Mouse (Mus musculus) liver, postnatal 0 days (tissue): Measurements from ENCODE around the gene Mad1l1.

Experiments used
- CTCF ChIP-seq: sonication (generic); IDR thresholded peaks from 2 replicates; pipeline ENCODE4 v1.5.1; 2016; ENCODE audit warnings: antibody characterized with exemption, low read depth
- EP300 ChIP-seq: IDR thresholded peaks from 2 replicates; pipeline ENCODE4 v1.6.1; 2016; ENCODE audit warnings: antibody characterized with exemption, low read depth, mild to moderate bottlenecking

GRCm38 (mm10) chr5:140359930-140360674 lies 38.8 kb upstream of the Mad1l1 start:
- TF ChIP-seq CTCF: no peak
- no peak for TF ChIP-seq EP300
